Mouse (Mus musculus): ENCODE results near the gene Met.

DNA sequence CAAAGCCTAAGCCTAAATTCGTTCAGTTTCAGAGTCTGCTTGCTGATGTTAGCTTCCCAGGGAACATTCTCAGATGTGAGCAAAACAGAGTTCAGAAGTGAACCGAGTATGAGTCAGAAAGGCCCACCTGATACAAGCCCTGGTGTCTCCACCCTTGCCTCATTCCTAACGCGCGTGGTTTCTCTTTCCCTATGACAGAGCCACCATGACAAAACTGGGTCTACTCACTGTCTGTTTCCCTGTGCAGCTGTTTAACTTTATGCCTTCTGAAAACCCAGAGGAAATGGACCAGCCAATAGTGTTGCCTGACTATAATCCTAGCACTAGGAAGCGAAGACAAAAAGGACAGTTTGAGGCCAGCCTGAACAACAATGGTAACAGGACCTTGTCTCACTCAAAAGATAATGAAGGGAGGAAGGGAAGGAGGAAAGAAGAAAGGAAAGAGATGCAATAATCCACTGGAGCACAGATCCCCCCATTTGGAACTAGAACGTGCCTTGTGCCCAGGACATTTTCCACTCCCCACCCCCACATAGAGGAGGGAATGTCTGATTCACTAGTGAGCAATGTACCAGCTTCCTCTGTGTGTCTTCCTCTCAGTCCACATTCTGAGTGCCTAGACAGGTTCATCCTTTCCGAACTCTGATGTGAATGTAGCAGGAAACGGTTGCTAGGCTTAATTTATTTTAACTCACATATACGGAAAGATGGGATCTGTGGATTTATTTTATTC, 15.4 kb downstream of the Met start:
- TF ChIP-seq CHD2 (IDR thresholded peaks at IDR 0.05; ENCODE audit: low read depth, low read length) (no peak), HCFC1 (IDR thresholded peaks at IDR 0.05; ENCODE audit: borderline replicate concordance, insufficient read depth, low read length) (no peak)

All from ES-E14 (cell line).